Mouse (Mus musculus): Measurements from ENCODE around the gene Zdhhc19.
"Not testable (repeated sequence)": the region's sequence is repeated elsewhere in the genome, so short reads cannot be mapped to it uniquely, and the experiment has no call there.

Gene Zdhhc19

DNA sequence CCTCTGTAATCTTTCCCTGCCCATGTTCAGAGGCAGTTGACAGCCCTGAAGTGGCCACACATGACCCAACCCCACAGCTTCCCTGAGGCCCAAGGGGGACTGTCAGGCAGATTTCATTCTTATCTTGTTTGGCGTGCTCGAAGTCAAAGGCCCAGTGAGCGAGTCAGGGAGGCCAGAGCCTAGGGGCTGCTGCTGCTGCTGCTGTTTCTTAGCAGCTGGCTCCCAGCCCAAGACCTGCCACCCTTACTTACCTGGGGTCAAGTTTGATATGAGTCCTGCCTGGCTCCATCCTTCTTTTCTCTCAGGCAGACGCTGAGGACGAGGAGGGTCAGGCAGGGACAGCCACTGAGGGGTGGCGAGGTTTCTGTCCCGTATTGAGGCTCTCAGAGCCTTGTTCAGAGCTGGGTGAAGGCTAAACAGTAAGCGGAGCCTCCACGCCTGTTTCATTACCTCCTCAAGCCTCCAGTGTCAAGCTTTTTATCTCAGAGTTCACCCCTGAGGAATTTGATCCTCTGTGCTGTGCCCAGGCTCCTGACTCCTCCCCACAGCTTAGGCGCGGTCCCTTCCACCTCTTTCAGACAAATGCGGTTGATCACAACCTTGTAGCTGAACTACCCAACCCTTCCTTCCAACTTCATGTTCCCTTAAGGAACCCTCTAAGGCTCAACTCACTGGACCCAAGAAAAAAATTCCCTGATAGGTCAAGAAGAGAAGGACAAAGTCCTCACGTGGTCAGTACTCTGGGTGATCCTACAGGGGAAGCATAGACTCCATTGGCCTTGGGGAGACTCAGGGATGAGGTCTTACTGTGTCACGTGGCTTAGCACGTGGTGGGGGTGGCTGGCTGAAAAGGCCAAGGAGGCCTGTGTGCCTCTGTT, 8.6 kb upstream of the Zdhhc19 start, which contains the start of gene Slc51a:
Gene Slc51a, minus strand, starts transcription at position 646 of the 878 bp plus-strand sequence.
- no peak for DNase-seq (ENCODE audit: low spot score)

DNA sequence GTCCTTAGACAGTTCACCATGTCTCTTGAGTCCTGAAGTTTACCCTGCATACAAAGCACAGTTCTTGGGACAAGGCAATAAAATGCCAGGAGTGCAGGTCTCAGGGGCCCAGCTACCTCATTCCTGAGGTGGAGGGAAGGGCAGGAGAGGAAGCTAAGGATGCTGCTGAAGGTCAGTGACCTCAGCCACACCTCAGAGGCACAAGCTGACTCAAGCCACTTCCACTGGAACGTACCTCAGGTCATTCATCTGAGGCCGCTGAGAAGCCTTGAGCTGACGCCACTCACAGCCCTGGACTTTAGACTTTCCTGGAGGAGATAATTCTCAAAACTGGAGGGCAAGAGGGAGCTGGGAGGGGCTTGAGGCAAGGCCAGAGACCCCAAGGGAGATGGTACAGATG, 7.1 kb upstream of the Zdhhc19 start:
- no peak for DNase-seq (ENCODE audit: low spot score)

DNA sequence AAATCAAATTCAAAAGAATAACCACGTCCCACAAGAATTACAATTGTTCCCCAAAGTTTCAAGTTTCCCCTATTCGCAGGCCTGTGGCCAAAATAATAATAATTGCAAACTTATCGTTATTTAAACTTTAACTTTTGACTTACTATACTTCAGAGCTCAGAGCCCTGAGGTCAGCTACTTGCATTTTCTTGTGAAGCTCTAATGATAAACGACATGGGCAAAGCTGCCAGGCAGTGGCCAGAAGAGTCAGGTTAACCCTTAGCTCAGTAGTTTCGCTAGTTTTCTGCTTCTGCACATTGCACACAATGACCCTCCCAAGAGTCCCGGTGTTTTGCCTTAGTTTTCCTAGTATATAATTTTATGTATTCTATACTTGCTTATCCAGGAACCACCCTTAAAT, 1.7 kb upstream of the Zdhhc19 start:
- DNase-seq (ENCODE audit: low spot score): not testable (repeated sequence)

DNA sequence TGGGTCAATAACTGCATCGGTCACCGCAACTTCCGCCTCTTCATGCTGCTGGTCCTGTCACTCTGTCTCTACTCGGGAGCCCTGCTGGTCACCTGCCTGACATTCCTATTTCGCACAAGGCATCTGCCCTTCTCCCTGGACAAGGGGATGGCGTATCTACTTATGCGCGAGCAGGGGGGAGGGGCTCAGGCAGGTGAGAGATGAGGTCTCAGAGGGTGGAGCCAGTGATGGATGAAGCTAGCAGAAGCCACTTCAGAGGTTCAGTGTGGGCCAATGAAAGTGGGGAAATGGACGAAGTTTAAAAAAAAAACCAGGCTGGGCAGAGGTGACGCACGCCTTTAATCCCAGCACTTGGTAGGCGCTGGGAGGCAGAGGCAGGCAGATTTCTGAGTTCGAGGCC, 2.9 kb downstream of the Zdhhc19 start:
- DNase-seq (ENCODE audit: low spot score): no peak

DNA sequence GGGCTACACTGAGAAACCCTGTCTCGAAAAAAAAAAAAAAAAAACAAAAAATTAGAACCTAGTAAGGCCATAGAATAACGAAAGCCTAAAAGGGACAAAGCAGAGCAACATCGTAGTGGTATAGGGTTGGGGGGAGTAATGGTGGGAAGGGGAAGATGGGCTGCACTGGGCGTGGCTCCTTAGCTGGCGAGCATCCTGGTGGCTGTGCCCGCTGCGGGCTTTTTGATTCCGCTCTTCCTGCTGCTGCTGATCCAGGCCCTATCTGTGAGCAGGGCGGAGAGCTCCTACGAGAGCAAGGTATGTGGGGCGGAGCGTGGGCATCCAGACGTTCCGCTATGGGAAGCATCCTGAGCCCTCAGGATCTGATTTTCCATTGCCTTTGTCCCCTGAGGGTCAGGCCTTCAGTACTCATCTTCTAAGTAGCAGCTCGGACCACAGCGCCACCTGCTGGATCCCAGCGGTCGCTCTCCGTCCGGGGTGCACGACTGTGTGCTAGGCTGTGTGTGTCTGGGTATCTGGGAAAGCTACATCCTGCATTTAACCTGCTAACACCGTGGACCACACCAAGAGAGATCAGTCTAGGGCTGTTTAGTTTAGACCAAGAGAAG, 3.5 kb downstream of the Zdhhc19 start:
- peak; percentile 74 for DNase-seq (ENCODE audit: low spot score)

DNA sequence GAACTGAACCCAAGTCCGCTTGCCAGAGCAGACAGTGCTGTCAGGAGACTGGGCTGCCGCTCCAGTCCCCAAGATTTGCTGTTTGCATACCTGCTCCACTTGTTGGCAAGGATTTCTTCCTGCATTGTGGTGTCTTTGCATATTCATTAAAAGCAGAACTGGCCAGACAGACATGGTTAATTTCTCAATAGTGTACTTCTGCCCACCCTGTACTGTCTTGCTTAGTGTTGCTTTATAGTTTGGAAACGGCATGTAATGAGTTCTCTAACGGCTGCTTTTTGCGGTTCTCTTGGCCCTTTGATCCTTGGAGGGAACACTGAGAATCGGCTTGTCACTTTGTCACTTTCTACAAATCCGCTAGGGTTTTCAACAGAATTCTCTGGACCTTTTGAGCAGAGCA, 5.4 kb downstream of the Zdhhc19 start:
- no peak for DNase-seq (ENCODE audit: low spot score)

DNA sequence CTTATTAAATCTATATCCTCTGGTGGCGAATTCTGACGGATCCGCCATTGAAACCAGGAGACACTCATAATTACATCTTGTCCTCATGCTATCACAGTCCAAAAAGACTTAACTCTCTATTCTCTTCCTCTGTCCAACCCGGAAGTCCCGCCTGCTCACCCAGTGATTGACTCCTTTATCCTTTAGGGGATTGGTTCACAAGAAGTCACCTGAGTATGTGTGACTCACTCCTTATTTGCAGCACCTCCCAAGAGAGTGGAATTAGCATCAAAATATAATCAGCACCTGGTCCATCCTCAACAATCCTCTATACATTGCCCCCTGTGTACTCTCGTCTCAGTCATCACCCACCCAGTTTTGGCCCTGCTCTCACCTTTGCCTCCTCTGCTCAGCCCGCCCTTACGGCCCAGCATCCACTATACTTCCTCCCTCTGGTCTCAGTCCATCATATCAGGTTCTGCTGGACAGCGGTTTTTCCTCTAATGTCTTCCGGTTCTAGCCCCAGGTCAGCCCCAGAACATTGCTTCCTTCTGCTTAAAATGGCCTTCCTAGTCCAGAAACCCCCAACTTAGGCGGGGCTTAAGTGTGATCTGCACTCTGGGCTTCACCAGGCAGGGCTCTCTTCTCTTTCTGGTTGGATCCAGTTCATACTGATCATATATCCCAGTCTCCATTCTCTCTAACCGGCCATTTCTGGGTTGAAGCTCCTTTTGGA, 6.7 kb downstream of the Zdhhc19 start:
- DNase-seq (ENCODE audit: low spot score): no peak

DNA sequence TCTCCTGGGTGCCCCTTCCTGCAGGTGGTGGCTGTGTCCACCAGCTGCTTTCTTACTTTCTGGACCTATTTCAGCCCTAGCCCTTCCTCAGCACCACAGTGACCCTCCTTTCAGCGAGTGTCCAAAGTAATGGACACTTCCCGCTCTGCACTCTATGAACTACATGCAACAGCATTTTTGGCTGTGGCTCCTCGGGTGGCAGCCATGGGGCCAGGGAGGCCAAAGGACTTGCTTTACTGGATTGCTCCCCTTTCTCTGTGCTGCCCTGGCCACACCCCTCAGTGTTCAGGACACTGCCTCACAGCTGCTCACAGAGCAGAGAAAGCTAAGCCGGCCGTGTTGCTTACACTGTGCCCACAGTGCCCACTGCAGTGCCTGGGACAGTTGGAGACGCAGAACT, 7.6 kb downstream of the Zdhhc19 start:
- DNase-seq (ENCODE audit: low spot score): no peak

DNA sequence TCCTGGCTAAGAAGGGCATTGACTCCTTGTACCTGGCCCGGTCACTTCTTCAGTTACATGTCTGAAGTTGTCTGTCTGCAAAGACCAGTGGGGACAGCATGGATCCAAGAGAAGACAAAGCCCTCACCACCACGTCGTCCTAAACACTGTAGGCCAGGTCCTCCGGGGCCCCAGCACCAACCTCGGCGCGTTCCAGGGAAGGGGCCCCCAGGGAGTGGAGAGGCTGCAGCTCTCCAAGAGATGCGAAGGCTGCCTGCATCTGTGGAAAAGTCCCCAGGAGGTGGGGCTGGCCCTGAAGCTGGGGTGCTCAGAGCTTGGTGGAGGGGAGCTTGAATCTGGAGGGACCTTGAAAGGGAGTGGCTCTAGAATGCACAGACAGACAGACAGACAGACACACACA, 10.2 kb downstream of the Zdhhc19 start:
- no peak for DNase-seq (ENCODE audit: low spot score)

DNA sequence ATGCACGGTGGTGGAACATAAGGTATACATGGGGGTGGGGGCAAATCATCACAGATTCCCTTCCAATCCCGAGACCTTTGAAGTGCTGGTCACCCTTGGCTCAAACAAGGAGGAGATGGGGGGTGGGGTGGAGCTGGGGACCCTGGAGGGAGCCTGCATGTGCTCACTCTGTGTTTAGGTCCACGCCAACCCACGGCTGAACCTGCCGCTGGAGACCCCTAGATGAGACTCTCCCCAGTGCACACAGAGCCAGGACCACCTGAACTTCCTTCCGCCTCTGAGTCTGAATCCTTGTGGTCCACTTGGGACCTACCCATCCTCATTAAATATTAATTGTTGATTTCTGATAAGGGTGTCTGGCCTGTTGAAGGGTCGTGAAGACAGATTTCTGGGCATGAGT, 10.8 kb downstream of the Zdhhc19 start:
- no peak for DNase-seq (ENCODE audit: low spot score)

DNA sequence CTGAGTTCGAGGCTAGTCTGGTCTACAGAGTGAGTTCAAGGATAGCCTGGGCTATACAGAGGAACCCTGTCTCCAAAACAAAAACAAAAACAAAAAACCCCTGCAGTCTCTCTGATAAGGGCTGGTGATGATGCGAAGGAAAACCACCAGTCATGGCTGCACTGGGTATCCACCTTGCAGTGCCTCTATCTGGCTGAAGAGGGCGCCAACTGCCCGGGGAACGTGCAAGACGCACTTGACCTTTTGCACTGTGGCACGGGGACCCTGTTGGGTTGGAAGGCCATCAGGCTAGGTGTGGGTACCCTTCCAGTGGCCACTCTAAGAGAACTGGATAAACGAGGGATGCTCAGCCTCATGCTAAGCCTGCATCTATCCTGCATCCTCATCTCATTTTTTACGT, 11.3 kb downstream of the Zdhhc19 start:
- DNase-seq (ENCODE audit: low spot score): peak; percentile 84

DNA sequence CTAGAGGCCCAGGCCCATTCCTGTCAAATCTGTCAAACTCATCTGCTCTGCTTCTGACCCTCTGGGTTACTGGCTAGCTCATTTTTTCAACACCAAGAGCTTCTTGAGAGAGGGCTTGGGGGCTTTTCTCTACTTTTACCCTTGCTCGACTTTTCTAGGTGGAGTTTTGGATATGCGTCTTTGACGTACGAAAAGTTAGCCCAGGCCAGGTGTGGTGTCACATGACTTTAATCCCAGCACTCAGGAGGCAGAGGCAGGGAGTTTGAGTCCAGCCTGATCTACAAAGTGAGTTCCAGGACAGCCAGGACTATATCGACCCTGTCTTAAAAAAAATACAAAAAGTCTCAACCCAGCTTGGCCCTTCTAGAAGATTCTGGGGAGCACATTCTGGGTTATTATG, 12.0 kb downstream of the Zdhhc19 start:
- no peak for DNase-seq (ENCODE audit: low spot score)

DNA sequence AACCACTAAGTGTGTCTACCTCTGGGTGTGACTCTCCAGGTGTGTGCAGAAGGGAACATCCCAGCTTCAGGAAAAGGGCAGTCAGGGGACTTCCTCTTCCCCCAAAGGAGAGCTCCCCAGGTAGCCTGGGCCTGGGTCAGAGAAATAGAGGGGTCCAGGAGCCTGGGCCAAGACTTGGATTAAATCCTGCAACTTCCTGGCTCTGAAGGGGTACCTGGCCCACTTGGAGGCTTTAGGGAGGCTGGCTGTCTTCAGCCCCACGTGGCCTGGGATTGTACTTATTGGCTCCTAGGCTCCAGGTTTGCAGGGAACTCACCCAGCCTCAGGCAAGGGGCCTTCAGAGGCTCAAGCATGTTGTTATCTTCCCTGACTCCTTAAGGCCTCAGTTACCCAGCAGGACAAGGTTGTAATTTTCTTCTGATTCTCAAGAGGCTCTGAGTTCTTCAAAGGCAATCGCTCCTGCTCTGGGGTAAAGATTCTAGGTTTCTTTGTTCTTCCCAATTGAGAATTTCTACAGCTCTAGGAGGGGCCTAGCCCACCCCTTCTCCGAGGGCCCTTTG, 12.5 kb downstream of the Zdhhc19 start:
- DNase-seq (ENCODE audit: low spot score): no peak

DNA sequence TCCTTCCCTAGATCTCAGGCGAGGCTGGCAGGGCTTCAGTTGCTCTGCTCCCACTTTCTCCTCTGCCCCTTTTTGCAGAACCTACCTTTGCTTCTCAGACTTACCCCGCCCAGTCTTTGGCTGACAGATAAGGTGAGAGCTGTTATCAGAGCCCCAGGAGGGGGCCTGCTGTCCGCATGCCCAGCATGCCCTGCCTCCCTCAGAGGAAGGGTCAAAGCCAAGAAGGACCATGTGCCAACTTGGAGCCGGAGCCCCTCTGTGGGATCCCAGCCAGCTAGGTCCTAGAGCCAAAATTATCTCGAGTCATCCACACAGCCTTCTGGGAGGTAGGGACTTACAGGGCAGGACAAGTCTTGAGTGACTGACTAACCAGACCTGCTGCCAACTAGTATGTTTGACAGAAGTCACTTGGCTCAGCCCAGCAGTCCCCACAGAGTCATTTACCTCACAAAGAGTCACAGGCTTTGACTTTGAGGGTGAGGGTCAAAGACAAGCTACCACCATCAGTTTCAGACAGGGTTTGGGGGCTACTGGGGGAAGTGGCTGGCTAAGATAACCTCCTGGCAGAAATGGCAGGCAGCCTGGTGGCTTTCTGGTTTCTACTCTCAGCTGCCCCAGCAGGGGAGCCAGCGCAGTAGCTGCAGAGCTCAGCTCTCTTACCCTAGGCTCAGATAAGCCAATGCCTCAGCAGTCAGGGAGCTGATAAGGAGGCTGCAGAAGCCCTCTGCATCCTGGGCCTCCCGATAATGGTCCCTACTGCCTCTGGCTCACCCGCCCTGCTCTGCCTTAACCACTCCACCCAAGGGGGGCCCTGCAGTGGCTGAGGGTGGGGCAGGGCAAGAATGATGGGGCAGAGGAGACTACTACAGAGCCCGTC, 13.2 kb downstream of the Zdhhc19 start:
- DNase-seq (ENCODE audit: low spot score): peak; percentile 83

DNA sequence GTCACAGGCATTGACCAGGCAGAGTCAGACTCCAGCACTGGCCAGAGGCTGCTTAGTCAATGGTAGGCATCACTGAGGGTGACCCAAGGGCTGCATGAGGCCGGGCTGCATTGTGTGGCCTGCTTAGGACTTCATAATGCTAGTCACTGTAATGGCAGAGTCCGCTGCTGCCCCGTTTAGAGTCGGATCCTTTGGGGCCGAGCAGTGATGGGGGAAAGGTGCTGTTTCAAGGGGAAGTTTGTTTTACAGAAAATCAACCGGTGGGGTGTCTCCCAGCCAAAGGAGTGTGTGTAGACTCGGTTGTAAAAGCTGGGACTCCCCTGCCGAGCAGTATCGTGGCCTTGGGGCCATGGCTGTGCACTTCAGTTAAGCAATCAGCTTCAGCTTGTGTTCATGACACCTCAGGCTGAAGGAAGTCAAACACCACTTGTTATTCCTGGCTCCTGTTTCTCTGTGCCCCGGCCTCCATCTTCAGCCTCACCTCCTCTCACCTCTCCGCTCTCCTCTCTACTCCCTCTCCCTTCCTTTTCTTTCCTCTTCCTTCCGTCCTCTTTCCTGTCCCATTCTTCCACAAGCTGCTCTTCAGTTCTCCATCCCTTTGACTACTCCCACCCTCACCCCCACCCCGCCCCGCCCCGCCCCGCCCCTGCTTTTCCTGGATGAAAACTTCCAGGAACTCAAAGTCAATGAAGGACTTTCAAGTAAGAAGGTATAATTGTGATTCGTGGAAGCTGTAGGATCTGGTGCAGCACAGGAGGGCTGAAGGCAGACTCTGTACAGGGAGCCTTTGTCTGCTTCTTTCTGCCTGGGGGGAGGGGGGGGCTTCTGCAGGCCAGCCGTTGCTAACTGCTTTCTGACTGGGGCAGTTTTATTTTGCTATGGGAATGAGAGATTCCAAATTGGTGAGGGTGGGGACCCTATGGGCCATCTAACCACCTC, 14.6 kb downstream of the Zdhhc19 start:
- no peak for DNase-seq (ENCODE audit: low spot score)

DNA sequence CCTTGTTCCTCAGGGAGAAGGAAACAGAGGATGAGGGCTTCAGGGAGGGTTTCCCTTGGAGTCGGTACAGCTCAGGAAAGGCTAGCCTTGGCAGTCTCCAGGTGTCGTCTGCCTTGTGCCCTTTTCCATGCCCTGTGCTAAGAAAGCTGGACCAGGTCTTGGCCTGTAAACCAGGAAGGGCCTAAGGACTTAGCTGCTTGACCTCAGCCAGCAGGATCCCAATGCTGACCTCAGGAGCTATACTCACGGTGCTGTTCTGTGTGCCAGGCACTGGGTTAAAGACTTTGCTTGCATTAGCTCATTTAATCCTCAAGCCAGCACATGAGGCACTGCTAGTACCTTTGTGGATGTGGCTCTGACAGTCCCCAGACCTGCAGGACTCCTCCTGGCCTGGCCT, 15.3 kb downstream of the Zdhhc19 start:
- no peak for DNase-seq (ENCODE audit: low spot score)

DNA sequence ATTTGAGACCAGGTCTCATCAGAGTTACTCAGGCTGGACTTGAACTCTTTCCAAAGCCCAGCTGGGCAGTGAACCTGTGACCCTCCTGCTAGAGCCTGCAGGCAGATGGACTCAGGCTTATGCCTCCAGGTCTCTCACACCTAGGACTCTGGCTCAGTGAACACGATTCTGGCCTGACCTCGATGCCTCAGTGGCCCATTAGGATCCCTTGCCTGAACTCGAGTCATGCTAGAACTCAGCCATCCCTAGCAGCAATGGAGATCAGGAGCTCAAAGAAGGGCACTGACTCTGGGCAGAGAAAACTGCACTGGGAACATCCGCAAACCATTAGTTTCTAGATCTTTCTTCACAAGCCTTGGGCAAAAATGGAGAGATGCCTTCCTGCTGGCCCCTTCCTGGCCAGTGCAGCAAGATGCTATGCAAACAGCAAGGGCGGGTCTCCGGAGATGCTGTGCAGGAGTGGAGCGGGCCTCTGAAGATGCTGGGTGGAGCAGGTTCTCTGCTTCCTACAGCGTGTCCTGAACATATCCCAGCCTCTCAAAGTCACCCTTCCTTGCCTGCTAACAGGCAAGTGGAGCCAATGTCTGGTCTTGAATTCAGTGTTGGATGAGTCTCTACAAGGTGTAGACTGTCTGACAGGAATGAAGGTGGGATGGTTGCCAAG, 15.9 kb downstream of the Zdhhc19 start:
- no peak for DNase-seq (ENCODE audit: low spot score)

DNA sequence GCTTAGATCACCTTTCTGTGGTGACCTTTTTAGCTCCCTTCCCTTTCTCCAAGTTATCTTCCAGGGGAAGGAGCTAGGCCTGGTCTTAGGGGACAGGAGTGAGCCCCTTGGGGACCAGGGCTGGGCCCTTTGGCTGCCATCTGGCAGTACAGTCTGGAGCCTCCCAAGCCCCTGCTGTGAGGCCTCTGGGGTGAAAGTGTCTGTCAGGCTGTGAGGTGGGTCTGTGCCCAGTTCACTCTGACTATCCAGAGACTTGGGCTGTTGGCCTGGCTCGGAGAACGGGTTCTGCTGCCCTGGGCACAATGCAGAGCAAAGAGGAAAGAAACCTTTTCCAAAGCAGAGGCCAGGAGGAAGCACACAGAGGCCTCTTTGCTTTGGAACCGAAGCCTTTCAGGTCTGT, 16.9 kb downstream of the Zdhhc19 start:
- DNase-seq (ENCODE audit: low spot score): no peak

DNA sequence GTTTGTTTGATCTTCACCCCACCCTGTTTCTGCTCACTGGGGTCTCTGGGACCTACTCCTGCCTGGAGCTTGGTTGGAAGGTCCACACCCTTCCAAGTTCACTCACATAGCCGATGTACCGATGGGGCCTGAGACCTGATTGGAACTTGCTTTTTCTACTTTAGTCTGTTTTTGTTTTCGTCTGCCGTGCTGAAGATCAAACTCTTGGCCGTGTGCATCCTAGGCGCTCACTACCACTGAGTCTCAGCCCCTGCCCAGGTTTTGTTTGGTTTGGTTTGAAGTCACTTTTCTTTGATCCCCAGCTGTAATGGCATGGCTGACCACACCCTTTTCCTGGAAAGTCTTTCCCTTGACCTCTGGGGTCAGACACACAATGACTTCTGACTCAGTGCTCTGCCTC, 17.3 kb downstream of the Zdhhc19 start:
- no peak for DNase-seq (ENCODE audit: low spot score)

DNA sequence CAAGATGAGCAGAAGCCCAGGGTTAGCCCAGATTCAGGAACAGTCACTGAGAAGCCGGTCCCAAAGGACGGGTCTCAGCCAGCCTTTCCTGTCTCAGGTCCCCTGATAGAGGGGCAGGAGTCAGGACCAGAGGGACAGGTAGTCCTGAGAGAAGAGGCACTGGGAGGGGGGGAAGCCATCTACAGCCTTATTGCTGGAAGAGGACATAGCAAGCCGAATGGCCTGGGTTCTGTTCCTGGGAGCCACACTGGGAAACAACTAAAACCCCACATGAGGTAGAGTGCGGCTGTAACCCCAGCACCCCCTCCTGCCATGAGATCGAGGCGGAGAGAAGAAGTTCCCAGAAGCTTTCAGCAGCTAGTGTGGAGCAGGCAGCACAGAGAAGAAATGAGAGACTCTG, 17.9 kb downstream of the Zdhhc19 start:
- DNase-seq (ENCODE audit: low spot score): no peak
